Mouse (Mus musculus) thymus, adult 18-20 months (tissue): ENCODE data around the gene Tmtc1.
A peak's percentile ranks its signal among the peaks of the same experiment; 100 is the strongest.

Experiments used
- DNase-seq, 2 experiments: peaks; one replicate each; pipeline ENCODE4 v3.0.0; 2022; ENCODE audit warnings: mixed read lengths in 2 of 2

Tmtc1 gene

GRCm38 (mm10) chr6:148443726-148444701 is at the start of gene Tmtc1:
TSS of gene Tmtc1 (minus strand) at chr6:148444389.
- DNase-seq: peak in 1 of 2 experiments; percentile 8

- no peak for DNase-seq
These were observed 47.7 kb upstream of the Tmtc1 start for GRCm38 (mm10) chr6:148491849-148492248.

DNA sequence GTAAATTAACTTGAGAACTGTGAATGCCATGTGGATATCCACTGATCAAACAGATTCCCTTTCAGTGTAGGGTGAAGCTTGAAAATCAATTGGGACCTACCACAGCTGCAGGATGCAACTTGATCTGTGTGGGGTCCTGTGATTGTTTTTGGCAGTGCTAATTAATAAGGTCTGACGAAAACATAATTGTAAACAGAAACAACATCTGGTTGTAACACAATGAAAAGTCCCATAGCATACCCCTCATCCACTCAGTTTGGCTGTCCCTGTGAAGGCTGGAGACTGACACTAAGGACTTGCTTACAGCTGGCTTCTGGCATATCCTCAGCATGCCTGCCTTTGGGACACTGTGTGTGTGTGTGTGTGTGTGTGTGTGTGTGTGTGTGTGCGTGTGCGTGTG is 42.6 kb upstream of the Tmtc1 start:
- no peak for DNase-seq

GRCm38 (mm10) chr6:148481894-148482293 is 37.7 kb upstream of the Tmtc1 start:
- no peak for DNase-seq

GRCm38 (mm10) chr6:148479671-148480237 is 35.6 kb upstream of the Tmtc1 start:
- no peak for DNase-seq

- DNase-seq: no peak
These were observed 34.2 kb upstream of the Tmtc1 start for GRCm38 (mm10) chr6:148478350-148478749.

GRCm38 (mm10) chr6:148472289-148472688 is 28.1 kb upstream of the Tmtc1 start:
- no peak for DNase-seq

GRCm38 (mm10) chr6:148467924-148468389 is 23.8 kb upstream of the Tmtc1 start:
- DNase-seq: no peak

GRCm38 (mm10) chr6:148467170-148467921 is 23.2 kb upstream of the Tmtc1 start:
- no peak for DNase-seq

DNA sequence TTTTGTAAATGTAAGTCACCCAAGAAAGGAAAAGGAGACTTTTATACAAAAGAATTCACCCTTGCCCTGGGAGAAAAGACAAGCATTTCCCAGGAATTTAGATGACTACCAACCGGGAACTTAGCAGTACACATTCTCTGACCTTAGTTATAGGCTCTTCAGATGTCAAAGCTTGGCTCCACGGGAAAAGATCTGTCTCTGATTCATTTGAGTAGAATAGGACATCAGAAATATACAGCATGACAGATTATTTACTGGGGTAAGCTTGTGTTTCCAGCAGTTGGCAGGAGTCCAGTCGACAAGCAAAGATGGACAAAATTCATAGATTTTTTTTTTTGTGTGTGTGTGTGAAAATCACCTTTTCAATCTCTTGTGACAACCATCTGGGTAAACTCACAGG is 15.4 kb upstream of the Tmtc1 start:
- DNase-seq: no peak

- no peak for DNase-seq
These were observed 11.3 kb upstream of the Tmtc1 start for GRCm38 (mm10) chr6:148455470-148455869.

- DNase-seq: no peak
These were observed 10.6 kb upstream of the Tmtc1 start for GRCm38 (mm10) chr6:148454740-148455139.

- no peak for DNase-seq
These were observed 4.0 kb upstream of the Tmtc1 start for GRCm38 (mm10) chr6:148448151-148448550.

DNA sequence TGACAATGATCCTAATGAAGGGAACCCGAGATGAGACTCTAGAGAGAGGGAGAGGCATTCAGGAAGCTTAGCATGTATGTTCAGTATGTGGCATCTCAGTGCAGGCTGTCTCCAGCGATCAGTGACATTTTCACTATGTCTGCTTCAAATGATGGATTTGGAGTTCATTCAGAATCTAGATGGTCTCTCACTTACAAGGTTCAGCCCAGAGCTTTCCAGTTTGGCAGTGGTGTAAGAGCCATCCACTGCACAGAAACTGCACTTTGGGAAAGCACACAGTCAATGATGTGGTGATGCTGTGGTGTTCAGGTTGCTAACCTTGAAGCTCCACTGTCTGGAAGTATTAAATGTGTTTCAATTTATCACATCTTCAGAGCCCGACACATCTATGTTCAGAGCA is 1.9 kb upstream of the Tmtc1 start:
- DNase-seq: no peak

DNA sequence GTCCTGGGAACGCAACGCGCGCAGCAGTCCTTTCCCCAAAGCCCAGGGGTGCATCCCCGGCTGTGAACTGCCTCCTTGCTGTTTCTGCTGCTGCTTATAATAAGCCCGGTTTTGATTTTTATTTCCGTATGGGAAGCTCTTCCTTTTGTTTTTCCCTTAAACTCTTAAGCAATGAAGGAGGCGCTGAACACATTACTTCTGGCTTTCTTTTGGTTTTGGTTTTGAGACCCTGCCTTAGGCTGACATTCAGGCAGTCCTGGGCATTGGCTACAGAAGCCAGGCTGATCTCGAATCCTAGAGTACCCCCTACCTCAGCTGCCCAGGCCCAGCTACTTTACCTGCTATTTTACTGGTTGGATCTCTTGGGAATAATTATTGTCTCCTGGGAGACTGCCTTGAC is 607 bp upstream of the Tmtc1 start:
- DNase-seq: no peak

DNA sequence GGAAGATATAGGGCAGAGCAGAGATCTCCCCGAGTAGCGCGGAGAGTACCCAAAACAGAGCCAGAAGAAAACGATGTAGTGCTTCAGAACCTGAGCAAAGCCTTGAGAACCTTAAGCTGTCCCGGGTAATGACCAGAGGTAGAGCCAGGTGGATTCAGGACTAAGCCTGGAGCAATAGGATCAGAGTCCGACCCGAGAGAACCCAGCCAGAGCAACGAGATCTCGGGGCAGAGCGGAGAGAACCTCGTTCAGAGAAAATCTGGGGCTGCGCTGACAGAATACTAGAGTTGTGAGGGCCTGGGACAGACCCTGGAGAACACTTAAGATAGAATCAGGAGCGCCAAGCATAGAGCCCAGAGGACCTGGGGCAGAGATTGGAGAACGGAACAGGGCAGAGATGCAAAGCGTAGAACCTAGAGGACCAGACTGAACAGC is 881 bp downstream of the Tmtc1 start:
- no peak for DNase-seq

GRCm38 (mm10) chr6:148442671-148443290 is 1.4 kb downstream of the Tmtc1 start:
- DNase-seq: no peak

GRCm38 (mm10) chr6:148441871-148442270 is 2.3 kb downstream of the Tmtc1 start:
- DNase-seq: no peak

DNA sequence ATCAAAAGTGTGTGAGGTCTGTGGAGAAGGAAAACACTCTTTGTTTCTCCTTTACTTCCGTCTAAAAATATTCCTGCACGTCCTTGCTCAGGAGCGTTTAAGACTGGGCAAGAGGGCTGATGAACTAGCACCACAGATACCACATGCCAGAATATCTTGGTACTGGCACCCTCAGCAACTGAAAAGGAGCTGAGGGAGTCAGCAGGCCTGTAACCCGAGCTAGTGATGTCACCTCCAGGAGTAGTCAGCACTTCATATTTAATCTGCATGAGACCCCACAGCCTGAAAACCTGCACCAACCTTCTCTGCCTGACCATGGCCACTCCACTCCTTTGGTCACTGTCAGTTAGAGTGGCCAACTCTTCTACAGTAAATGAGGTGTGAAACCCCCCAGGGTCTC is 5.1 kb downstream of the Tmtc1 start:
- DNase-seq: no peak

- DNase-seq: no peak
These were observed 6.6 kb downstream of the Tmtc1 start for GRCm38 (mm10) chr6:148437565-148437964.

- no peak for DNase-seq
These were observed 7.7 kb downstream of the Tmtc1 start for GRCm38 (mm10) chr6:148436441-148437001.

DNA sequence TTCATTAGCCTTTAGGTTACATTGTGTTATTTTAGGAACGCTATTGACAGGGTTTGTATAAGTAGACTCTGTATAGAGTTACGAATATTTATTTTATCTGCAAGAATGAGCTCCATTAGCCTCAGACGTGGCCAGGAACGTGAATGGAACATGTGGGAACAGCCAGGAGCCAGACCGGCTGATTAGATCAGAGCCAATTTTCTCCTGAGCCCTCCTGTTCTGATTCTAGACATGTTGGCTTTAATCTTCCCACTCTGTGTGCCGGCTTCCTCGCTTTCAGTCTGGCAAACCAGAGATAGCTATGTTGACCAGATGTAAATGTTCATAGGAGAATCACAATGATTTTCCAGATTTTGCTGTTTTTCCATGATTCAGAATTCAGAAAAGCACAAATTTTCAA is 22.6 kb downstream of the Tmtc1 start:
- no peak for DNase-seq
